In the genomic region with DNA sequence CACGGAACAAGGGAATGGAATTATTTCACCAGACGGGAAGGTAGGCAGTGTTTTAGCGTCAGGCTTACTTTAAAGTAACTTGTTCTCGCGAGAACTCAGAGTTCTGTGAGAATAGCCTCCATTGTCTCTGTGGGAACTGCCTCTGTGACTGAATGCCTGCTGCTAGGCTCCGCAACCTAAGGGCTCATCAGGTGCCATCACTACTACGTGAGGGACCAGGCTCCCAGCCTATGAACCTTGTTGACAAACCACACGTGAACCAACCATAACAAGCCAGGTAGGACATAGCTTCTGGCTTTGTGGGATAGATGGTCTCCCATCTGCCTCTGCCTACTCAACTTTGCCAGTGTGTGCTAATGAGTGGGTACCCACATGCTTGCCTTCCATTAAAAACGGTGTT, we compare ENCODE assay signal across 17 mouse cellular contexts.
"Had no signal": no experiment of that assay in that cellular context is flagged by ENCODE, and none has a peak within 500 bp of the region (broad histone marks: within the 10 kb centered on the region; RNA-seq: fewer than 3 reads in every experiment).

No protein-coding gene starts in this region.

- H3K27ac ChIP-seq: neural tube, embryonic 12.5 days; neural tube, embryonic 13.5 days; neural tube, embryonic 15.5 days; stomach, embryonic 15.5 days; stomach, postnatal 0 days had no signal

- H3K4me3 ChIP-seq: neural tube, embryonic 12.5 days; neural tube, embryonic 13.5 days; neural tube, embryonic 15.5 days; stomach, embryonic 15.5 days had no signal

- DNase-seq: retina, postnatal 1 day; right cerebral cortex, adult 18-20 months; right cerebral cortex, postnatal 14 days; right cerebral cortex, postnatal 25 days; right cerebral cortex, postnatal 4 days; spleen, adult 18-20 months; thymus, adult 18-20 months; thymus, adult 2 months; thymus, postnatal 14 days; thymus, postnatal 25 days; thymus, postnatal 36 days; thymus, postnatal 4 days had no signal

- H3K4me1 ChIP-seq: neural tube, embryonic 12.5 days; neural tube, embryonic 13.5 days; stomach, embryonic 15.5 days had no signal

- H3K36me3 ChIP-seq: neural tube, embryonic 12.5 days; neural tube, embryonic 13.5 days; neural tube, embryonic 15.5 days; stomach, embryonic 15.5 days had no signal

- H3K27me3 ChIP-seq: neural tube, embryonic 12.5 days; neural tube, embryonic 13.5 days; neural tube, embryonic 15.5 days; stomach, embryonic 15.5 days had no signal
